Mouse (Mus musculus) E14TG2a.4 (cell line): ENCODE data around the gene Cav3.

ENCODE experiments used
- CTCF ChIP-seq: conservative IDR thresholded peaks from 2 replicates; pipeline ENCODE4 v1.5.1; 2014; ENCODE audit warnings: low read length
- POU5F1 ChIP-seq: IDR thresholded peaks from 2 replicates; pipeline ENCODE4 v1.6.1; 2014; ENCODE audit warnings: low read length, borderline replicate concordance

DNA sequence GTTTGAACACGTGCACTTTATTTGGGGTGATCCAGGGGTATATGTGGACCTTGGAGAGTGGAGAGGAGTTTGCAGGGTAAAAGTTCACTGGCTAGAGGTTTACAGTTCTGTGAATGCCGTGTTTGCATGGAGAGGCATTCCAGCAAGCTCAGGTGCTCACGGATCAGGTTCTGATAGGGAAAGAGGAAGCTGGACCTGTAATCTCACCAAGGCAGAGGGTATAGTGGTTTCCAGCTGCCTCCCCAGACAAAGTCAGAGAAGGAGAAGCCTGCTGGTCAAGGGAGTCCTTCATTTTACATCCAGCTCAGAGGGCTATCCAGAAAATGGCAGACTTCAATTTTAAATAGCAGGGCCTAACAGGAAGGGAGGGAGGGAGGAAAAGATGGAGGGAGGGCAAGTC is 58.7 kb downstream of the Cav3 start:
- no peak for TF ChIP-seq CTCF
- TF ChIP-seq POU5F1, result no peak
